Mouse (Mus musculus) forebrain, embryonic 12.5 days (tissue): ENCODE measurements at regions not wholly inside any gene's neighbourhood (a gene's known extent, or its start where the extent isn't known, plus 50 kb on each side); places are given as distances from the start of the nearest gene placed in this dataset.

Experiments used
- ATAC-seq: fragments of 200-750 bp; cut with Nextera tagmentation; 2 replicates; pipeline ENCODE4 v1.8.0; 2017; ENCODE audit warnings: moderate TSS enrichment; ENCODE audit not compliant: low FRiP score
- H3K27ac ChIP-seq: fragments of 300-500 bp; sonication (generic); 2 replicates; pipeline ENCODE4 v1.5.1; 2016; ENCODE audit warnings: mild to moderate bottlenecking
- H3K27me3 ChIP-seq: fragments of 300-500 bp; sonication (generic); 2 replicates; pipeline ENCODE4 v1.6.1; 2016; ENCODE audit warnings: mild to moderate bottlenecking
- H3K36me3 ChIP-seq: fragments of 300-500 bp; sonication (generic); replicated peaks from 2 replicates; pipeline ENCODE4 v1.6.1; 2016; ENCODE audit warnings: mild to moderate bottlenecking
- H3K4me1 ChIP-seq: fragments of 300-500 bp; sonication (generic); 2 replicates; pipeline ENCODE4 v1.6.1; 2016
- H3K4me2 ChIP-seq: fragments of 300-500 bp; sonication (generic); 2 replicates; pipeline ENCODE4 v1.6.1; 2016; ENCODE audit warnings: mild to moderate bottlenecking, moderate library complexity
- H3K4me3 ChIP-seq: fragments of 300-500 bp; sonication (generic); replicated peaks from 2 replicates; pipeline ENCODE4 v1.5.1; 2016; ENCODE audit warnings: mild to moderate bottlenecking
- H3K9ac ChIP-seq: fragments of 300-500 bp; sonication (generic); 2 replicates; pipeline ENCODE4 v1.6.1; 2016; ENCODE audit warnings: mild to moderate bottlenecking
- H3K9me3 ChIP-seq: fragments of 300-500 bp; sonication (generic); 2 replicates; pipeline ENCODE4 v1.6.1; 2016
- WGBS: fragments of 180-500 bp; shearing (Covaris S2); methylation state at CpG from one replicate; pipeline ENCODE4 v1.1.7; 2016; 5-methylcytosine and 5-hydroxymethylcytosine counted together

- H3K9me3 ChIP-seq: no peaks in the 10 kb centered on the region
- H3K36me3 ChIP-seq: no peaks in the 10 kb centered on the region
- H3K4me3 ChIP-seq: no peak overlapping the region
- H3K4me1 ChIP-seq: peaks cover 4% of the 10 kb centered on the region; the same call in 1 of the 2 replicates
- 35% methylated on average over 7 of the region's 7 CpGs for WGBS
- H3K9ac ChIP-seq: no peak overlapping the region
- H3K27ac ChIP-seq: peak overlapping the region; percentile 78
- peak overlapping the region; percentile 11; the same call in 1 of the 2 replicates for H3K4me2 ChIP-seq
- peak; percentile 95 for ATAC-seq
- H3K27me3 ChIP-seq: no peaks in the 10 kb centered on the region
Observed at GRCm38 (mm10) chr5:15850126-15850801, 84.2 kb upstream of the Cacna2d1 start.

GRCm38 (mm10) chr5:15854752-15855151 lies 79.7 kb upstream of the Cacna2d1 start:
- 81% methylated on average over 1 of the region's 1 CpGs for WGBS
- H3K9me3 ChIP-seq: no peaks in the 10 kb centered on the region
- no peak for ATAC-seq

GRCm38 (mm10) chr5:15857034-15857433 lies 77.5 kb upstream of the Cacna2d1 start:
- WGBS: 39% methylated on average over 1 of the region's 1 CpGs

More at GRCm38 (mm10) chr5:15854752-15855151, 79.7 kb upstream of the Cacna2d1 start:
- H3K4me3 ChIP-seq: no peak overlapping the region
- H3K9ac ChIP-seq: no peak overlapping the region
- H3K36me3 ChIP-seq: no peaks in the 10 kb centered on the region
- H3K4me1 ChIP-seq: peaks cover 4% of the 10 kb centered on the region; the same call in 1 of the 2 replicates
- H3K4me2 ChIP-seq: no peak overlapping the region
- no peak overlapping the region for H3K27ac ChIP-seq
- no peaks in the 10 kb centered on the region for H3K27me3 ChIP-seq

GRCm38 (mm10) chr5:15874065-15874464 lies 60.4 kb upstream of the Cacna2d1 start:
- no peak overlapping the region for H3K27ac ChIP-seq

More at GRCm38 (mm10) chr5:15857034-15857433, 77.5 kb upstream of the Cacna2d1 start:
- no peak overlapping the region for H3K4me3 ChIP-seq
- no peak for ATAC-seq
- no peak overlapping the region for H3K4me2 ChIP-seq
- no peaks in the 10 kb centered on the region for H3K36me3 ChIP-seq
- H3K27me3 ChIP-seq: no peaks in the 10 kb centered on the region
- H3K9ac ChIP-seq: no peak overlapping the region
- no peaks in the 10 kb centered on the region for H3K9me3 ChIP-seq
- H3K27ac ChIP-seq: no peak overlapping the region
- H3K4me1 ChIP-seq: no peaks in the 10 kb centered on the region

GRCm38 (mm10) chr5:15883004-15883403 lies 51.5 kb upstream of the Cacna2d1 start:
- H3K9me3 ChIP-seq: no peaks in the 10 kb centered on the region
- no peak overlapping the region for H3K9ac ChIP-seq
- H3K4me1 ChIP-seq: no peaks in the 10 kb centered on the region
- H3K36me3 ChIP-seq: no peaks in the 10 kb centered on the region
- no peak overlapping the region for H3K4me2 ChIP-seq
- no peak overlapping the region for H3K4me3 ChIP-seq
- no peak for ATAC-seq
- no peak overlapping the region for H3K27ac ChIP-seq
- peaks cover 10% of the 10 kb centered on the region; the same call in 1 of the 2 replicates for H3K27me3 ChIP-seq

More at GRCm38 (mm10) chr5:15874065-15874464, 60.4 kb upstream of the Cacna2d1 start:
- WGBS: 53% methylated on average over 3 of the region's 3 CpGs
- no peaks in the 10 kb centered on the region for H3K9me3 ChIP-seq
- H3K27me3 ChIP-seq: peaks cover 20% of the 10 kb centered on the region; the same call in 1 of the 2 replicates
- no peak for ATAC-seq
- H3K4me2 ChIP-seq: no peak overlapping the region
- no peak overlapping the region for H3K9ac ChIP-seq
- peaks cover 2% of the 10 kb centered on the region; the same call in 1 of the 2 replicates for H3K4me1 ChIP-seq
- H3K36me3 ChIP-seq: no peaks in the 10 kb centered on the region
- H3K4me3 ChIP-seq: no peak overlapping the region
